Mouse (Mus musculus) C2C12 (cell line): ENCODE measurements around the gene Chd9.

ENCODE experiments used
- CEBPB ChIP-seq: IDR thresholded peaks from one replicate; pipeline ENCODE4 v1.6.1; 2011; ENCODE audit warnings: low read depth, mild to moderate bottlenecking, control low read depth, moderate library complexity
- CTCF ChIP-seq: IDR thresholded peaks from one replicate; pipeline ENCODE4 v1.5.1; 2011; ENCODE audit not compliant: control insufficient read depth, insufficient read depth, insufficient read length
- FOSL1 ChIP-seq: IDR thresholded peaks from one replicate; pipeline ENCODE4 v1.8.0; 2011; ENCODE audit warnings: mild to moderate bottlenecking, low read length; ENCODE audit not compliant: poor library complexity, insufficient read depth, severe bottlenecking
- MAX ChIP-seq: IDR thresholded peaks from one replicate; pipeline ENCODE4 v1.6.1; 2011; ENCODE audit warnings: mild to moderate bottlenecking, control low read depth
- MYOD1 ChIP-seq: IDR thresholded peaks from one replicate; pipeline ENCODE4 v1.6.1; 2011; ENCODE audit warnings: low read depth; ENCODE audit not compliant: control insufficient read depth, insufficient read length
- MYOG ChIP-seq: IDR thresholded peaks from one replicate; pipeline ENCODE4 v1.6.1; 2011; ENCODE audit not compliant: control insufficient read depth, insufficient read length; ENCODE audit errors: extremely low read depth

- no peak for TF ChIP-seq CTCF
- TF ChIP-seq MYOD1, result no peak
- TF ChIP-seq MAX, result no peak
- TF ChIP-seq CEBPB, result no peak
- TF ChIP-seq FOSL1, result no peak
- TF ChIP-seq MYOG, result no peak
Observed at GRCm38 (mm10) chr8:90955761-90956136, 127.6 kb downstream of the Chd9 start.
